Mouse (Mus musculus) MEL (cell line): ENCODE results near the gene Fus. TPM values are rescaled to one million over a fixed set of nuclear protein-coding genes. Genes with fewer than 3 reads are reported as not detected.
A peak's percentile ranks its signal among the peaks of the same experiment; 100 is the strongest.

Experiments
- DNase-seq: peaks from one replicate; pipeline ENCODE4 v3.0.0; 2011; ENCODE audit warnings: low read depth, low spot score
- H3K27ac ChIP-seq: 2 replicates; pipeline ENCODE4 v1.5.1; 2012; ENCODE audit warnings: low read depth, mild to moderate bottlenecking, control low read depth, low read length, moderate library complexity; ENCODE audit not compliant: control insufficient read depth
- H3K27me3 ChIP-seq, 2 experiments: fragments of 150-350 bp in 1 of 2; sonication (generic) in 1 of 2; 2 replicates each; pipeline ENCODE4 v1.6.1; 2012; ENCODE audit warnings: low read length in 2 of 2, mild to moderate bottlenecking in 2 of 2, improper control_type of control experiment in 1 of 2, moderate library complexity in 1 of 2; ENCODE audit not compliant: insufficient read depth in 2 of 2, control insufficient read depth in 1 of 2
- H3K36me3 ChIP-seq, 2 experiments: 2 replicates each; pipeline ENCODE4 v1.6.1; 2012 to 2014; ENCODE audit warnings: low read length in 2 of 2, improper control_type of control experiment in 1 of 2, inconsistent platforms in 1 of 2, mild to moderate bottlenecking in 1 of 2; ENCODE audit not compliant: insufficient read depth in 2 of 2, control insufficient read depth in 1 of 2
- H3K4me1 ChIP-seq, 2 experiments: fragments of 150-350 bp in 1 of 2; sonication (generic) in 1 of 2; 2 replicates each; pipeline ENCODE4 v1.6.1; 2012; ENCODE audit warnings: low read length in 2 of 2, improper control_type of control experiment in 1 of 2, mild to moderate bottlenecking in 1 of 2; ENCODE audit not compliant: insufficient read depth in 2 of 2, control insufficient read depth in 1 of 2
- H3K4me3 ChIP-seq, 2 experiments: fragments of 150-350 bp in 1 of 2; sonication (generic) in 1 of 2; 2 replicates each; pipeline ENCODE4 v1.5.1; 2012; ENCODE audit warnings: low read depth in 2 of 2, low read length in 2 of 2, mild to moderate bottlenecking in 2 of 2, moderate library complexity in 2 of 2, control low read depth in 1 of 2, improper control_type of control experiment in 1 of 2; ENCODE audit not compliant: control insufficient read depth in 1 of 2, insufficient read depth in 1 of 2
- H3K79me2 ChIP-seq: 2 replicates; pipeline ENCODE4 v1.6.1; 2012; ENCODE audit warnings: mild to moderate bottlenecking, low read length, moderate library complexity; ENCODE audit not compliant: control insufficient read depth, poor library complexity, insufficient read depth
- H3K9ac ChIP-seq: 2 replicates; pipeline ENCODE4 v1.6.1; 2012; ENCODE audit warnings: low read depth, mild to moderate bottlenecking, control low read depth, low read length, moderate library complexity; ENCODE audit not compliant: control insufficient read depth, poor library complexity, severe bottlenecking
- H3K9me3 ChIP-seq: fragments of 150-350 bp; sonication (generic); replicated peaks from 2 replicates; pipeline ENCODE4 v1.6.1; 2012; ENCODE audit warnings: mild to moderate bottlenecking, low read length, improper control_type of control experiment, moderate library complexity; ENCODE audit not compliant: insufficient read depth
- GATA1 ChIP-seq: IDR thresholded peaks from 2 replicates; pipeline ENCODE4 v1.6.1; 2011; ENCODE audit warnings: low read depth, low read length, improper control_type of control experiment
- MAFK ChIP-seq: IDR thresholded peaks from 2 replicates; pipeline ENCODE4 v1.6.1; 2011; ENCODE audit warnings: low read depth, mild to moderate bottlenecking, low read length, improper control_type of control experiment, borderline replicate concordance
- NRF1 ChIP-seq: IDR thresholded peaks from 2 replicates; pipeline ENCODE4 v1.6.1; 2014; ENCODE audit warnings: low read depth, mild to moderate bottlenecking, inconsistent platforms, low read length, improper control_type of control experiment, moderate library complexity; ENCODE audit not compliant: poor library complexity, insufficient read depth, severe bottlenecking
- TAL1 ChIP-seq: IDR thresholded peaks from 2 replicates; pipeline ENCODE4 v1.6.1; 2012; ENCODE audit warnings: mild to moderate bottlenecking, inconsistent platforms, low read length, moderate library complexity, mixed read lengths
- TCF12 ChIP-seq: IDR thresholded peaks from 2 replicates; pipeline ENCODE4 v1.6.1; 2014; ENCODE audit warnings: low read depth, mild to moderate bottlenecking, inconsistent platforms, low read length, improper control_type of control experiment, moderate library complexity
- ZNF384 ChIP-seq: IDR thresholded peaks from 2 replicates; pipeline ENCODE4 v1.6.1; 2012; ENCODE audit warnings: low read depth, mild to moderate bottlenecking, inconsistent platforms, low read length, improper control_type of control experiment
- polyA plus RNA-seq, 2 experiments: library from polyadenylated mRNA; stranded (reverse) in 1 of 2; unstranded in 1 of 2; fragments of >175 nt in 1 of 2; fragments of >200 nt in 1 of 2; gene quantifications; 2 replicates each; pipeline versions ENCODE4 v1.2.1 to v1.2.4; 2012; ENCODE audit warnings: low replicate concordance in 2 of 2, low read depth in 1 of 2; ENCODE audit not compliant: insufficient read length in 2 of 2, insufficient read depth in 1 of 2, missing spikeins in 1 of 2
- total RNA-seq: library from RNA; depleted of rRNA; stranded (reverse); fragments of 300-350 nt; gene quantifications from 2 replicates; pipeline ENCODE4 v1.2.3, GENCODE M21; 2012; rRNA removed

The Fus gene
- total and polyA plus RNA-seq, 3 experiments = 49.7 to 848 (median 346) TPM

- Histone ChIP-seq H3K9me3 (no peaks in the 10 kb centered on the region), H3K79me2 (no peaks in the 10 kb centered on the region), H3K4me1 (peaks cover 2 to 5% of the 10 kb centered on the region in 2 experiments; a peak in 2 of 4 replicates), H3K36me3 (peaks cover 0 to 2% of the 10 kb centered on the region in 2 experiments; a peak in 2 of 4 replicates), H3K4me3 (no peak overlapping the region), H3K9ac (no peak overlapping the region), H3K27me3 (no peaks in the 10 kb centered on the region), H3K27ac (no peak overlapping the region)
- DNase-seq = peak; percentile 25
- TF ChIP-seq TCF12 (no peak), ZNF384 (peak; percentile 43; the same call in 1 of the 2 replicates), TAL1 (no peak), MAFK (no peak), GATA1 (no peak), NRF1 (no peak)
Observed at GRCm38 (mm10) chr7:128033616-128034015, 66.4 kb downstream of the Fus start.

Other genes starting within 250 kb of the Fus start
- gene Ctf2, start 235.3 kb upstream of the Fus start, total RNA-seq = 0.36 and 0.39 TPM in 2 replicates
- gene Ctf2, start 235.3 kb upstream of the Fus start, polyA plus RNA-seq = 1 to 10 TPM in 1 of 2 experiments, not detected in 1; 1.0 TPM
- gene Fbxl19, start 222.9 kb upstream of the Fus start, total RNA-seq = 37.7 and 46.7 TPM in 2 replicates
- gene Fbxl19, start 222.9 kb upstream of the Fus start, polyA plus RNA-seq = 10 to 100 TPM in 1 of 2 experiments, not detected in 1; 58.3 TPM
- gene Orai3, start 197.6 kb upstream of the Fus start, total RNA-seq = 31.4 and 37.5 TPM in 2 replicates
- 10 to 100 TPM in 1 of 2 experiments, not detected in 1; 47.2 TPM for gene Orai3, start 197.6 kb upstream of the Fus start, polyA plus RNA-seq
- 9.2 and 10.3 TPM in 2 replicates for gene Setd1a, start 190.8 kb upstream of the Fus start, total RNA-seq
- gene Setd1a, start 190.8 kb upstream of the Fus start, polyA plus RNA-seq = 10 to 100 TPM in 1 of 2 experiments, not detected in 1; 55.9 TPM
- 0.73 and 0.88 TPM in 2 replicates for gene Gm49388, start 181.8 kb upstream of the Fus start, total RNA-seq
- gene Gm49388, start 181.8 kb upstream of the Fus start, polyA plus RNA-seq = 1 to 10 TPM in 1 of 2 experiments, not detected in 1; 1.3 TPM
- 0.59 and 1.4 TPM in 2 replicates for gene Hsd3b7, start 166.9 kb upstream of the Fus start, total RNA-seq
- under 1 TPM in 1 of 2 experiments, not detected in 1; 0.75 TPM for gene Hsd3b7, start 166.9 kb upstream of the Fus start, polyA plus RNA-seq
- 44.4 and 47.8 TPM in 2 replicates for gene Stx4a, start 143.2 kb upstream of the Fus start, total RNA-seq
- 100 to 1,000 TPM in 1 of 2 experiments, not detected in 1; 121 TPM for gene Stx4a, start 143.2 kb upstream of the Fus start, polyA plus RNA-seq
- gene Stx1b, start 142.9 kb upstream of the Fus start, total RNA-seq = 0.03 and 0.15 TPM in 2 replicates
- gene Stx1b, start 142.9 kb upstream of the Fus start, polyA plus RNA-seq = under 1 TPM in 1 of 2 experiments, not detected in 1; 0.56 TPM
- 30.1 and 35.8 TPM in 2 replicates for gene Zfp646, start 91.2 kb upstream of the Fus start, total RNA-seq
- gene Zfp646, start 91.2 kb upstream of the Fus start, polyA plus RNA-seq = 10 to 100 TPM in 1 of 2 experiments, not detected in 1; 38.2 TPM
- gene Zfp668, start 90.6 kb upstream of the Fus start, total RNA-seq = 7.7 and 9.1 TPM in 2 replicates
- 10 to 100 TPM in 1 of 2 experiments, not detected in 1; 15.6 TPM for gene Zfp668, start 90.6 kb upstream of the Fus start, polyA plus RNA-seq
- gene Prss53, start 76.5 kb upstream of the Fus start, total RNA-seq = 0.10 and 0.15 TPM in 2 replicates
- under 1 TPM in 1 of 2 experiments, not detected in 1; 0.77 TPM for gene Prss53, start 76.5 kb upstream of the Fus start, polyA plus RNA-seq
- gene Gm21974, start 72.0 kb upstream of the Fus start, total RNA-seq = not detected in 2 replicates
- gene Gm21974, start 72.0 kb upstream of the Fus start, polyA plus RNA-seq = not detected
- 28.7 and 36.2 TPM in 2 replicates for gene Vkorc1, start 71.8 kb upstream of the Fus start, total RNA-seq
- 10 to 100 TPM in 1 of 2 experiments, not detected in 1; 66.4 TPM for gene Vkorc1, start 71.8 kb upstream of the Fus start, polyA plus RNA-seq
- 32.6 and 35.0 TPM in 2 replicates for gene Bckdk, start 63.4 kb upstream of the Fus start, total RNA-seq
- 100 to 1,000 TPM in 1 of 2 experiments, not detected in 1; 126 TPM for gene Bckdk, start 63.4 kb upstream of the Fus start, polyA plus RNA-seq
- 40.3 and 45.8 TPM in 2 replicates for gene Kat8, start 54.9 kb upstream of the Fus start, total RNA-seq
- gene Kat8, start 54.9 kb upstream of the Fus start, polyA plus RNA-seq = 10 to 100 TPM in 1 of 2 experiments, not detected in 1; 39.5 TPM
- gene Prss8, start 37.4 kb upstream of the Fus start, total RNA-seq = 0.12 TPM in 1 of 2 replicates, not detected in the other
- under 1 TPM in 1 of 2 experiments, not detected in 1; 0.21 TPM for gene Prss8, start 37.4 kb upstream of the Fus start, polyA plus RNA-seq
- gene Prss36, start 20.7 kb upstream of the Fus start, total RNA-seq = 1.7 and 1.9 TPM in 2 replicates
- gene Prss36, start 20.7 kb upstream of the Fus start, polyA plus RNA-seq = 1 to 10 TPM in 1 of 2 experiments, not detected in 1; 5.1 TPM
- gene Pycard, start 26.4 kb downstream of the Fus start, total RNA-seq = 0.10 and 0.12 TPM in 2 replicates
- gene Pycard, start 26.4 kb downstream of the Fus start, polyA plus RNA-seq = under 1 TPM in 1 of 2 experiments, not detected in 1; 0.24 TPM
- gene Trim72, start 36.5 kb downstream of the Fus start, total RNA-seq = 0.13 and 0.19 TPM in 2 replicates
- gene Trim72, start 36.5 kb downstream of the Fus start, polyA plus RNA-seq = under 1 TPM in 1 of 2 experiments, not detected in 1; 0.14 TPM
- not detected in 2 replicates for gene Itgam, start 95.2 kb downstream of the Fus start, total RNA-seq
- gene Itgam, start 95.2 kb downstream of the Fus start, polyA plus RNA-seq = not detected
- not detected in 2 replicates for gene Gm49368, start 95.2 kb downstream of the Fus start, total RNA-seq
- not detected for gene Gm49368, start 95.2 kb downstream of the Fus start, polyA plus RNA-seq
- gene Itgax, start 162.1 kb downstream of the Fus start, total RNA-seq = 0.08 TPM in 1 of 2 replicates, not detected in the other
- under 1 TPM in 1 of 2 experiments, not detected in 1; 0.01 TPM for gene Itgax, start 162.1 kb downstream of the Fus start, polyA plus RNA-seq
- gene Itgad, start 186.9 kb downstream of the Fus start, total RNA-seq = not detected in 2 replicates
- gene Itgad, start 186.9 kb downstream of the Fus start, polyA plus RNA-seq = not detected
- 2.9 and 3.1 TPM in 2 replicates for gene Cox6a2, start 238.9 kb downstream of the Fus start, total RNA-seq
- gene Cox6a2, start 238.9 kb downstream of the Fus start, polyA plus RNA-seq = 10 to 100 TPM in 1 of 2 experiments, not detected in 1; 18.2 TPM